In genomic region chr12:53252213-53252571, GRCm38 (mm10) we compare ENCODE assay signal across 10 mouse cellular contexts. TPM values are rescaled to one million over a fixed set of nuclear protein-coding genes. Genes with fewer than 3 reads are reported as not detected.
DNase-seq lines count a peak whose midpoint lies in the region; ATAC-seq and TF ChIP-seq lines count a peak whose summit lies in the region.
"Had no signal": no experiment of that assay in that cellular context is flagged by ENCODE, and none has a peak within 500 bp of the region (broad histone marks: within the 10 kb centered on the region; RNA-seq: fewer than 3 reads in every experiment).

No protein-coding gene starts in this region.

- peaks cover 72% of the 10 kb centered on the region for H3K27me3 ChIP-seq in heart, postnatal 0 days (ENCODE audit: control insufficient read depth, insufficient read depth, low read length)
- peaks cover 87% of the 10 kb centered on the region for H3K27me3 ChIP-seq in liver, embryonic 12.5 days (replicated peaks)
- H3K27me3 ChIP-seq in stomach, embryonic 16.5 days (ENCODE audit: control insufficient read depth, insufficient read depth, low read length): peaks cover 27% of the 10 kb centered on the region

- no peak overlapping the region for H3K27ac ChIP-seq in gastrocnemius, adult 2 months
- H3K27ac ChIP-seq in heart, postnatal 0 days (ENCODE audit: low read depth): peak overlapping the region; percentile 73; the same call in 1 of the 2 replicates
- H3K27ac ChIP-seq in liver, embryonic 12.5 days: no peak overlapping the region
- H3K27ac ChIP-seq in stomach, embryonic 16.5 days (ENCODE audit: low read length): peak overlapping the region; percentile 84
- H3K27ac ChIP-seq: heart, adult 2 months had no signal

- DNase-seq in gastrocnemius, adult 2 months: no peak
- no peak for DNase-seq in gastrocnemius, adult 18-20 months (ENCODE audit: low spot score)
- DNase-seq in right cerebral cortex, postnatal 25 days: peak; percentile 19
- no peak for DNase-seq in right cerebral cortex, adult 18-20 months
- no peak for DNase-seq in heart, postnatal 0 days (ENCODE audit: low spot score)
- no peak for DNase-seq in T-cell, adult 2 months (ENCODE audit: low spot score)

- TF ChIP-seq EP300 in heart, postnatal 0 days (IDR thresholded peaks at IDR 0.05; ENCODE audit: low read depth): no peak

- peaks cover 7% of the 10 kb centered on the region; the same call in 1 of the 2 replicates for H3K4me1 ChIP-seq in heart, postnatal 0 days (ENCODE audit: control insufficient read depth, insufficient read depth)
- H3K4me1 ChIP-seq in liver, embryonic 12.5 days: no peaks in the 10 kb centered on the region
- peaks cover 24% of the 10 kb centered on the region for H3K4me1 ChIP-seq in stomach, embryonic 16.5 days (ENCODE audit: control insufficient read depth, insufficient read depth, low read length)

- H3K9me3 ChIP-seq in heart, postnatal 0 days (replicated peaks; ENCODE audit: control insufficient read depth, low read length): no peaks in the 10 kb centered on the region
- H3K9me3 ChIP-seq in liver, embryonic 12.5 days (replicated peaks): no peaks in the 10 kb centered on the region
- H3K9me3 ChIP-seq in stomach, embryonic 16.5 days (replicated peaks; ENCODE audit: control insufficient read depth, low read length): no peaks in the 10 kb centered on the region

- 0% methylated on average over 8 of the region's 23 CpGs for WGBS in heart, postnatal 0 days
- 0% methylated on average over 6 of the region's 23 CpGs for WGBS in liver, embryonic 12.5 days (ENCODE audit: insufficient replicate concordance)
- 0% methylated on average over 17 of the region's 23 CpGs for WGBS in stomach, embryonic 16.5 days

- peak; percentile 29 for ATAC-seq in heart, postnatal 0 days (ENCODE audit: insufficient read depth, low read depth)
- no peak; the same call in 1 of the 2 replicates for ATAC-seq in liver, embryonic 12.5 days
- peak; percentile 49; the same call in 1 of the 2 replicates for ATAC-seq in stomach, embryonic 16.5 days (ENCODE audit: insufficient read depth, low FRiP score)

- no peaks in the 10 kb centered on the region for H3K36me3 ChIP-seq in heart, postnatal 0 days (replicated peaks; ENCODE audit: control insufficient read depth, insufficient read depth, low read length)
- H3K36me3 ChIP-seq in liver, embryonic 12.5 days: no peaks in the 10 kb centered on the region
- no peaks in the 10 kb centered on the region for H3K36me3 ChIP-seq in stomach, embryonic 16.5 days (ENCODE audit: control insufficient read depth, insufficient read depth, low read length)

- intact Hi-C loops in gastrocnemius, adult 2 months (cut with DNase I): no loop called here

- TF ChIP-seq CTCF in gastrocnemius, adult 2 months (IDR thresholded peaks at IDR 0.05): no peak
- TF ChIP-seq CTCF in heart, postnatal 0 days (IDR thresholded peaks at IDR 0.05; ENCODE audit: low read depth): no peak

- peak overlapping the region; percentile 65 for H3K9ac ChIP-seq in heart, postnatal 0 days (replicated peaks; ENCODE audit: low read depth, low read length)
- no peak overlapping the region for H3K9ac ChIP-seq in liver, embryonic 12.5 days
- peak overlapping the region; percentile 88 for H3K9ac ChIP-seq in stomach, embryonic 16.5 days (ENCODE audit: low read length)

- H3K4me2 ChIP-seq in heart, postnatal 0 days (ENCODE audit: low read depth, low read length): peak overlapping the region; percentile 98
- peak overlapping the region; percentile 71 for H3K4me2 ChIP-seq in liver, embryonic 12.5 days
- H3K4me2 ChIP-seq in stomach, embryonic 16.5 days (ENCODE audit: low read depth, low read length): peak overlapping the region; percentile 84

- H3K4me3 ChIP-seq in gastrocnemius, adult 2 months: peak overlapping the region; percentile 87
- H3K4me3 ChIP-seq in heart, postnatal 0 days (ENCODE audit: low read depth, low read length): peak overlapping the region; percentile 81
- H3K4me3 ChIP-seq in liver, embryonic 12.5 days: peak overlapping the region; percentile 63
- H3K4me3 ChIP-seq in stomach, embryonic 16.5 days (replicated peaks; ENCODE audit: low read length): peak overlapping the region; percentile 80

RNA-seq across cellular contexts. Expression of gene Npas3, which starts 3.7 kb away (rescaled TPM):
- total RNA-seq in gastrocnemius, adult 2 months (2021): under 1 TPM in 1 of 2 experiments, not detected in 1; 0.22 TPM
- under 1 TPM; 0.07 to 0.09 TPM for total RNA-seq in gastrocnemius, adult 18-20 months (2021)
- total RNA-seq in heart, postnatal 0 days (2014; rRNA removed; ENCODE audit: low replicate concordance): 0.50 TPM in 2 replicates
- polyA plus RNA-seq in heart, postnatal 0 days (2015; fragmentation: Nextera tagmentation; extraction: Ambion mirVana): 0.61 and 0.67 TPM in 2 replicates
- 0.47 and 0.70 TPM in 2 replicates for polyA plus RNA-seq in liver, embryonic 12.5 days (2016; fragmentation: Nextera tagmentation; extraction: Ambion mirVana)
- polyA plus RNA-seq in stomach, embryonic 16.5 days (2015; fragmentation: Nextera tagmentation; extraction: Ambion mirVana): 1.2 and 1.8 TPM in 2 replicates
- total RNA-seq: MEL had no signal

Comparison
In these comparisons a context has a peak if more than half of its experiments do, and no peak if none do; other contexts are left out.
1. H3K27ac ChIP-seq: peak in heart, postnatal 0 days (single experiment) and stomach, embryonic 16.5 days (single experiment); none in gastrocnemius, adult 2 months (single experiment) and liver, embryonic 12.5 days (single experiment).
2. Peak in every context shown above with its lines, with median percentiles within 50 percentile points of each other: H3K4me3 ChIP-seq and H3K4me2 ChIP-seq.